Mouse (Mus musculus): ENCODE data around the gene Spry1. TPM values are rescaled to one million over a fixed set of nuclear protein-coding genes. Genes with fewer than 3 reads are reported as not detected.
"Not testable (repeated sequence)": the region's sequence is repeated elsewhere in the genome, so short reads cannot be mapped to it uniquely, and the experiment has no call there.

The Spry1 gene
- 5.3 and 8.1 TPM in 2 replicates for polyA plus RNA-seq (2016; fragmentation: Nextera tagmentation; extraction: Ambion mirVana)

GRCm38 (mm10) chr3:37639690-37640089 is at the start of gene Spry1:
Gene Spry1 (plus strand): TSS chr3:37639947.
- H3K27ac ChIP-seq, result peak within 1 kb of the TSS; percentile 91
- H3K27me3 ChIP-seq (ENCODE audit: insufficient read depth, poor library complexity, severe bottlenecking), result peaks cover 13% of the 10 kb centered on the region; the same call in 1 of the 2 replicates
- under 1% methylated on average over 38 of the region's 38 CpGs for WGBS
- H3K4me1 ChIP-seq, result peaks cover 14% of the 10 kb centered on the region
- H3K36me3 ChIP-seq, result peaks cover 18% of the 10 kb centered on the region
- H3K9me3 ChIP-seq, result no peaks in the 10 kb centered on the region
- DNase-seq (ENCODE audit: low spot score), result peak; percentile 97
- peak within 1 kb of the TSS; percentile 86 for H3K4me3 ChIP-seq

- Histone ChIP-seq H3K27ac (no peak overlapping the region), H3K4me3 (no peak overlapping the region), H3K4me1 (peaks cover 23% of the 10 kb centered on the region), H3K9me3 (no peaks in the 10 kb centered on the region), H3K36me3 (no peaks in the 10 kb centered on the region), H3K27me3 (ENCODE audit: insufficient read depth, poor library complexity, severe bottlenecking) (no peaks in the 10 kb centered on the region)
- no peak for DNase-seq (ENCODE audit: low spot score)
- WGBS, result 74% methylated on average over 10 of the region's 10 CpGs
Observed at GRCm38 (mm10) chr3:37595721-37596120, 44.0 kb upstream of the Spry1 start.

- H3K4me3 ChIP-seq, result no peak overlapping the region
- DNase-seq (ENCODE audit: low spot score), result no peak
- H3K9me3 ChIP-seq, result no peaks in the 10 kb centered on the region
- H3K27me3 ChIP-seq (ENCODE audit: insufficient read depth, poor library complexity, severe bottlenecking), result no peaks in the 10 kb centered on the region
- H3K36me3 ChIP-seq, result no peaks in the 10 kb centered on the region
- H3K4me1 ChIP-seq, result peaks cover 23% of the 10 kb centered on the region
- 67% methylated on average over 6 of the region's 6 CpGs for WGBS
- H3K27ac ChIP-seq, result peak overlapping the region; percentile 36; the same call in 1 of the 2 replicates
Observed at GRCm38 (mm10) chr3:37596519-37596918, 43.2 kb upstream of the Spry1 start.

GRCm38 (mm10) chr3:37597200-37597599 is 42.5 kb upstream of the Spry1 start:
- H3K36me3 ChIP-seq, result no peaks in the 10 kb centered on the region
- peaks cover 23% of the 10 kb centered on the region for H3K4me1 ChIP-seq
- H3K9me3 ChIP-seq, result no peaks in the 10 kb centered on the region
- H3K4me3 ChIP-seq, result no peak overlapping the region
- no peak for DNase-seq (ENCODE audit: low spot score)
- 72% methylated on average over 5 of the region's 5 CpGs for WGBS
- no peaks in the 10 kb centered on the region for H3K27me3 ChIP-seq (ENCODE audit: insufficient read depth, poor library complexity, severe bottlenecking)
- peak overlapping the region; percentile 36; the same call in 1 of the 2 replicates for H3K27ac ChIP-seq

GRCm38 (mm10) chr3:37599641-37600040 is 40.1 kb upstream of the Spry1 start:
- not testable (repeated sequence) for H3K27me3 ChIP-seq (ENCODE audit: insufficient read depth, poor library complexity, severe bottlenecking); H3K4me3 ChIP-seq; H3K9me3 ChIP-seq; H3K36me3 ChIP-seq; H3K27ac ChIP-seq
- peak; percentile 66 for DNase-seq (ENCODE audit: low spot score)
- peaks cover 19% of the 10 kb centered on the region for H3K4me1 ChIP-seq
- WGBS, result 90% methylated on average over 14 of the region's 14 CpGs

- peak; percentile 64 for DNase-seq (ENCODE audit: low spot score)
- Histone ChIP-seq H3K9me3 (no peaks in the 10 kb centered on the region), H3K27me3 (ENCODE audit: insufficient read depth, poor library complexity, severe bottlenecking) (no peaks in the 10 kb centered on the region), H3K27ac (no peak overlapping the region), H3K36me3 (no peaks in the 10 kb centered on the region), H3K4me3 (no peak overlapping the region), H3K4me1 (peaks cover 4% of the 10 kb centered on the region; the same call in 1 of the 2 replicates)
- WGBS, result 97% methylated on average over 9 of the region's 9 CpGs
Observed at GRCm38 (mm10) chr3:37602356-37602755, 37.4 kb upstream of the Spry1 start.

- no peak overlapping the region for H3K4me3 ChIP-seq
- no peak overlapping the region for H3K27ac ChIP-seq
- peaks cover 4% of the 10 kb centered on the region; the same call in 1 of the 2 replicates for H3K4me1 ChIP-seq
- no peaks in the 10 kb centered on the region for H3K27me3 ChIP-seq (ENCODE audit: insufficient read depth, poor library complexity, severe bottlenecking)
- WGBS, result 73% methylated on average over 7 of the region's 7 CpGs
- H3K36me3 ChIP-seq, result no peaks in the 10 kb centered on the region
- peak; percentile 63 for DNase-seq (ENCODE audit: low spot score)
- H3K9me3 ChIP-seq, result no peaks in the 10 kb centered on the region
Observed at GRCm38 (mm10) chr3:37602890-37603289, 36.9 kb upstream of the Spry1 start.

- H3K36me3 ChIP-seq, result no peaks in the 10 kb centered on the region
- H3K27ac ChIP-seq, result no peak overlapping the region
- H3K4me3 ChIP-seq, result no peak overlapping the region
- no peak for DNase-seq (ENCODE audit: low spot score)
- peaks cover 4% of the 10 kb centered on the region; the same call in 1 of the 2 replicates for H3K4me1 ChIP-seq
- H3K27me3 ChIP-seq (ENCODE audit: insufficient read depth, poor library complexity, severe bottlenecking), result no peaks in the 10 kb centered on the region
- 73% methylated on average over 3 of the region's 3 CpGs for WGBS
- no peaks in the 10 kb centered on the region for H3K9me3 ChIP-seq
Observed at GRCm38 (mm10) chr3:37603541-37603940, 36.2 kb upstream of the Spry1 start.

GRCm38 (mm10) chr3:37604976-37605875 is 34.5 kb upstream of the Spry1 start:
- 69% methylated on average over 13 of the region's 13 CpGs for WGBS
- Histone ChIP-seq H3K4me3 (no peak overlapping the region), H3K27ac (no peak overlapping the region), H3K4me1 (peaks cover 4% of the 10 kb centered on the region; the same call in 1 of the 2 replicates), H3K9me3 (0 out of 2 replicates have a peak, but pooled peaks cover 2% of the 10 kb centered on the region), H3K27me3 (ENCODE audit: insufficient read depth, poor library complexity, severe bottlenecking) (no peaks in the 10 kb centered on the region), H3K36me3 (no peaks in the 10 kb centered on the region)
- DNase-seq (ENCODE audit: low spot score), result no peak

GRCm38 (mm10) chr3:37605876-37606238 is 33.9 kb upstream of the Spry1 start:
- H3K9me3 ChIP-seq, result 0 out of 2 replicates have a peak, but pooled peaks cover 2% of the 10 kb centered on the region
- DNase-seq (ENCODE audit: low spot score), result no peak
- H3K4me1 ChIP-seq, result peaks cover 4% of the 10 kb centered on the region; the same call in 1 of the 2 replicates
- H3K36me3 ChIP-seq, result no peaks in the 10 kb centered on the region
- H3K27ac ChIP-seq, result no peak overlapping the region
- no peaks in the 10 kb centered on the region for H3K27me3 ChIP-seq (ENCODE audit: insufficient read depth, poor library complexity, severe bottlenecking)
- H3K4me3 ChIP-seq, result no peak overlapping the region
- 87% methylated on average over 10 of the region's 10 CpGs for WGBS

GRCm38 (mm10) chr3:37608926-37609325 is 30.8 kb upstream of the Spry1 start:
- DNase-seq (ENCODE audit: low spot score), result no peak
- Histone ChIP-seq H3K9me3 (0 out of 2 replicates have a peak, but pooled peaks cover 2% of the 10 kb centered on the region), H3K4me1 (peaks cover 4% of the 10 kb centered on the region; the same call in 1 of the 2 replicates), H3K27ac (no peak overlapping the region), H3K4me3 (no peak overlapping the region), H3K36me3 (no peaks in the 10 kb centered on the region), H3K27me3 (ENCODE audit: insufficient read depth, poor library complexity, severe bottlenecking) (no peaks in the 10 kb centered on the region)
- 82% methylated on average over 4 of the region's 4 CpGs for WGBS

GRCm38 (mm10) chr3:37610670-37611069 is 29.1 kb upstream of the Spry1 start:
- H3K9me3 ChIP-seq, result 0 out of 2 replicates have a peak, but pooled peaks cover 2% of the 10 kb centered on the region
- WGBS, result 88% methylated on average over 2 of the region's 2 CpGs
- H3K4me3 ChIP-seq, result no peak overlapping the region
- no peaks in the 10 kb centered on the region for H3K36me3 ChIP-seq
- H3K4me1 ChIP-seq, result peaks cover 4% of the 10 kb centered on the region; the same call in 1 of the 2 replicates
- no peak for DNase-seq (ENCODE audit: low spot score)
- no peaks in the 10 kb centered on the region for H3K27me3 ChIP-seq (ENCODE audit: insufficient read depth, poor library complexity, severe bottlenecking)
- no peak overlapping the region for H3K27ac ChIP-seq

- no peak overlapping the region for H3K4me3 ChIP-seq
- no peaks in the 10 kb centered on the region for H3K4me1 ChIP-seq
- DNase-seq (ENCODE audit: low spot score), result peak; percentile 73
- 0 out of 2 replicates have a peak, but pooled peaks cover 2% of the 10 kb centered on the region for H3K9me3 ChIP-seq
- H3K27me3 ChIP-seq (ENCODE audit: insufficient read depth, poor library complexity, severe bottlenecking), result no peaks in the 10 kb centered on the region
- 53% methylated on average over 10 of the region's 10 CpGs for WGBS
- H3K36me3 ChIP-seq, result no peaks in the 10 kb centered on the region
- H3K27ac ChIP-seq, result 0 out of 2 replicates have a peak overlapping the region, but pooled peaks have one; percentile 22
Observed at GRCm38 (mm10) chr3:37613722-37614121, 26.0 kb upstream of the Spry1 start.

All from heart, embryonic 10.5 days (tissue).